Mouse (Mus musculus) liver, embryonic 13.5 days (tissue): ENCODE results near the gene Ccdc191. TPM values are rescaled to one million over a fixed set of nuclear protein-coding genes. Genes with fewer than 3 reads are reported as not detected.

Source experiments
- ATAC-seq: fragments of 200-750 bp; cut with Nextera tagmentation; 2 replicates; pipeline ENCODE4 v1.8.0; 2017; ENCODE audit warnings: low read depth, mild to moderate bottlenecking, moderate number of reproducible peaks, moderate library complexity
- DNase-seq: peaks from one replicate; pipeline ENCODE4 v3.0.0; 2022
- H3K27ac ChIP-seq: fragments of 300-500 bp; sonication (generic); 2 replicates; pipeline ENCODE4 v1.5.1; 2015; ENCODE audit warnings: moderate library complexity, mild to moderate bottlenecking, inconsistent platforms
- H3K27me3 ChIP-seq: fragments of 300-500 bp; sonication (generic); 2 replicates; pipeline ENCODE4 v1.6.1; 2015; ENCODE audit warnings: mild to moderate bottlenecking, inconsistent platforms
- H3K36me3 ChIP-seq: fragments of 300-500 bp; sonication (generic); 2 replicates; pipeline ENCODE4 v1.6.1; 2015; ENCODE audit warnings: mild to moderate bottlenecking, inconsistent platforms
- H3K4me1 ChIP-seq: fragments of 300-500 bp; sonication (generic); replicated peaks from 2 replicates; pipeline ENCODE4 v1.6.1; 2015; ENCODE audit warnings: inconsistent platforms
- H3K4me2 ChIP-seq: fragments of 300-500 bp; sonication (generic); 2 replicates; pipeline ENCODE4 v1.6.1; 2015; ENCODE audit warnings: inconsistent platforms, mild to moderate bottlenecking, moderate library complexity
- H3K4me3 ChIP-seq: fragments of 300-500 bp; sonication (generic); replicated peaks from 2 replicates; pipeline ENCODE4 v1.5.1; 2015; ENCODE audit warnings: mild to moderate bottlenecking, inconsistent platforms
- H3K9ac ChIP-seq: fragments of 300-500 bp; sonication (generic); 2 replicates; pipeline ENCODE4 v1.6.1; 2015; ENCODE audit warnings: mild to moderate bottlenecking, inconsistent platforms
- H3K9me3 ChIP-seq: fragments of 300-500 bp; sonication (generic); replicated peaks from 2 replicates; pipeline ENCODE4 v1.6.1; 2016; ENCODE audit warnings: inconsistent platforms
- WGBS: fragments of 180-500 bp; shearing (Covaris S2); methylation state at CpG from one replicate; pipeline ENCODE4 v1.1.7; 2015; ENCODE audit not compliant: insufficient replicate concordance; 5-methylcytosine and 5-hydroxymethylcytosine counted together
- microRNA-seq: library from miRNA; unstranded; fragments of <30 nt; microRNA quantifications from one replicate; pipeline ENCODE4, GENCODE M21; 2016
- polyA plus RNA-seq: library from polyadenylated mRNA; unstranded; fragments of >200 nt; fragmentation: Nextera tagmentation; extraction: Ambion mirVana; gene quantifications from 2 replicates; pipeline ENCODE4 v1.2.1, GENCODE M21; 2015

Ccdc191 gene
- polyA plus RNA-seq, 1 experiment from 2014 or later, result 5.5 TPM

DNA sequence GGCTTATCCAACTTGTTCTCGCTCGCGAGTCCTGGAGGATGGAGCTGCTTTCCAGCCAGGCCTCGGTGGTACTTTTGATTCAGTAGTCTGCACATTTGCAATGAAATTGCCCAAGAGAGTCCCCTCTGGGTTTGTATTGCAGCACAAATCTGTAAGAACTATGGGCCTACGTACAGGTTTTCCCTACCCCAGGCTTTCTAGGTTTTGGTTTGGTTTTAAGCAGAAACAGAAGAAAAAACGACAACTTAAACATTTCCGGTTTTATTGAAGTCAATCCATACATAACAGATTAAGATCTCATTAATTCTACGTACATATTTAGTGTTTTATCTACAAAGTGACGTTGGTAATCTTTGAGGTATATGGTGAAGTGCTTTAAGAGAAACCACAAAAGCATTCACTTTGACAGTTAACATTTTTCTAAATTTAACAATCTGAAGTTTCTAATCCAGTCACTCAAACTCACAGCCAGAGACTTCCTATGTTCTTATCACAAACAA lies 90.6 kb downstream of the Ccdc191 start:
- Histone ChIP-seq H3K9me3 (no peaks in the 10 kb centered on the region), H3K4me1 (peaks cover 12% of the 10 kb centered on the region), H3K27me3 (peaks cover 17% of the 10 kb centered on the region), H3K9ac (peak overlapping the region; percentile 66), H3K27ac (no peak overlapping the region), H3K4me3 (peak overlapping the region; percentile 69), H3K36me3 (no peaks in the 10 kb centered on the region), H3K4me2 (peak overlapping the region; percentile 96)
- ATAC-seq (no peak), DNase-seq (no peak)
- 13% methylated on average over 9 of the region's 9 CpGs for WGBS

DNA sequence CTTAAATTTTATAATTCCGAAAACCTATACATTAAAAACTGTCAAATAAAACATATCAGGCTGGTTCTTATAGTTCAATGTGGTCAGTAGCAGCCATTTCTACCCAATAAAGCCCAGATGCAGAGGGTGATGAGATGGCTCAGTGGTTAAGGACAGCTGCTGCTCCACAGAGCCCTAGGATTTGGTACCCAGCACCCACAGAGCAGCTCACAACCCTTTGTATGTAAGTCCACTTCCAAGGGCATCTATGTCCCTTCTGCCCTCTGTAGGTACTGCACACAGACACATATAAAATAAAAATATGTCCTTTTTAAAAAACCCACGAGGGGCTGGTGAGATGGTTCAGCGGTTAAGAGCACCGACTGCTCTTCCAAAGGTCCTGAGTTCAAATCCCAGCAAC lies 96.7 kb downstream of the Ccdc191 start:
- ATAC-seq, result no peak

DNA sequence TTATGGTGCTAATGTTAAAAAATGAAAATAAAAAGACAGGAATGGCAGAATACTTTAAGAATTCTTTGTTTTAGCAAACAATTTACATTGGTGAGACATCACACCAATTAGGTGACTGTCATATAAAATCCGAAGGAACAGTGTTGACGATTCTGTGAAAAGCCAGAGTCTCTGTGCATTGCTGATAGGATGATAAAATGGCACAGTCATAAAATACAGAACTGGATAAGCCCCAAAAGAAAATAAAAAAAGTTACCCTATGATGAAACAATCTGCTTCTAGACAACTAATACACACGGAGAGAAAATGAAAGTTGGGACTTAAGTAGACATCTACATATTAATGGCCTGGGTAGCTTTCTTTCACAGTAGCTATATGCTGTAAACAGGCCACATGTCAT lies 105.0 kb downstream of the Ccdc191 start:
- no peak overlapping the region for H3K4me2 ChIP-seq
- H3K4me3 ChIP-seq, result no peak overlapping the region
- H3K36me3 ChIP-seq, result no peaks in the 10 kb centered on the region
- WGBS, result 56% methylated on average over 3 of the region's 3 CpGs
- DNase-seq (no peak), ATAC-seq (no peak)
- H3K4me1 ChIP-seq, result no peaks in the 10 kb centered on the region
- H3K9me3 ChIP-seq, result no peaks in the 10 kb centered on the region
- H3K9ac ChIP-seq, result no peak overlapping the region
- no peaks in the 10 kb centered on the region for H3K27me3 ChIP-seq
- no peak overlapping the region for H3K27ac ChIP-seq

More for the DNA sequence above, 96.7 kb downstream of the Ccdc191 start:
- Histone ChIP-seq H3K9ac (no peak overlapping the region), H3K4me1 (no peaks in the 10 kb centered on the region), H3K27ac (no peak overlapping the region), H3K27me3 (no peaks in the 10 kb centered on the region), H3K36me3 (no peaks in the 10 kb centered on the region), H3K4me2 (no peak overlapping the region), H3K9me3 (no peaks in the 10 kb centered on the region), H3K4me3 (no peak overlapping the region)
- 73% methylated on average over 4 of the region's 4 CpGs for WGBS
- DNase-seq, result no peak

DNA sequence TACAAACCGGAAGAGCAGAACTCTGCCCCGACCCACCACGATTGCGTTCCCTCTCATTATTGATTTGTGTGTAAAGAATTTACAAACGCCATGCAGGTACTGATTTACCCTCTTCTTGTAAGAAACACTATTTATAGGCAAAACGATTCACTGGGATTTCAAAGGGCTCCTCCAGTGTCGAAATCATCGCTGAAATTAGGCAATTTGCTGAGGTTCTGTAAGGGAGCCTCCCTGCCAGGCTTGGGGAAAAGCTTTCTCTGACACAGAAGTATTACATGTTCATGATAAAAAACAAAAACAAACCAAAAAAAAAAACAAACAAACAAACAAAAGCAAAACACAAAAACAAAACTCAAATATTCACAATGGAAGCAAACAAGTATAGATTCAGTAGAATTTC lies 109.5 kb downstream of the Ccdc191 start:
- ATAC-seq, result no peak
- no peaks in the 10 kb centered on the region for H3K27me3 ChIP-seq
- no peak for DNase-seq
- no peaks in the 10 kb centered on the region for H3K9me3 ChIP-seq
- no peak overlapping the region for H3K9ac ChIP-seq
- WGBS, result 73% methylated on average over 8 of the region's 8 CpGs
- H3K4me3 ChIP-seq, result no peak overlapping the region
- H3K36me3 ChIP-seq, result no peaks in the 10 kb centered on the region
- H3K4me1 ChIP-seq, result no peaks in the 10 kb centered on the region
- no peak overlapping the region for H3K4me2 ChIP-seq
- no peak overlapping the region for H3K27ac ChIP-seq

DNA sequence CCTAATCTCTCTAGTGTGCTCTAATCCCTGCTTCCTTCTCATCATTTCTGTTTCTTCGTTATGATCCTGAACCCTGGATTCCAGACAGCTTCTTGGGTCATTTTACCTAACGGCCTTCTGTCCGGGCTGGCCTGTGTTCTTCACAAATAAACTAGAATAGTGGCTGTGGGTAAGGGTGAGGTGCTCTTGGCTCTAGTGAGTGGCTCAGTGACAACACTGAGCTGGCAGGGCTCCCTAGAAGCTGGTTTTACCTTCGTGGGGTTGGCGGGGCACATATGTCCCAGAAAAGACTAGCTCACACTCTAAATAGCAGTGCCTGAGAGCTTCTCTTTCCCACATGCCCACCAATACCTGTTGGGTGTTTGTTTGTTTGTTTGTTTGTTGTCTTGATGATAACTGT lies 109.9 kb downstream of the Ccdc191 start:
- no peak for ATAC-seq
- no peak for DNase-seq
- 61% methylated on average over 5 of the region's 5 CpGs for WGBS

DNA sequence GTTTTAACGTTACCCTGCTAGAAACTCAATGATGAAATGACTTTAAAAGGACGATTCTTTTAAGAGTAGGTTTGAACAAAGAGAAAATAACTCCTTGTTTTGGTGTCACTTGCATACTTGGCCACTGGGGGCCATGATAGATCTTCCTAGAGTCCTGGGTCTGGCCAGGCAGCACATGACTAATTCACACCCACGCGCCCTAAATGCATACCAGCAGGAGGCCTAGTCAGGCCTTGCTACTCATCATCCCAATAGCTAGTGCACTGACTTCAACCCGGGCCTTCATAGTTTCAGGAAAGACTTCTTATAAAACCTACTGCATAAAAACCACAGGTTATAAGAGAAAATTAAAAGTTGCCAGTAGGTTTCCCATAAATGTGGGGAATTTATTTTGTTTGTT lies 112.5 kb downstream of the Ccdc191 start:
- ATAC-seq, result 0 out of 2 replicates have a peak, but pooled peaks have one; percentile 54
- H3K9me3 ChIP-seq, result no peaks in the 10 kb centered on the region
- no peak overlapping the region for H3K9ac ChIP-seq
- no peaks in the 10 kb centered on the region for H3K4me1 ChIP-seq
- no peak overlapping the region for H3K4me2 ChIP-seq
- no peaks in the 10 kb centered on the region for H3K27me3 ChIP-seq
- no peaks in the 10 kb centered on the region for H3K36me3 ChIP-seq
- H3K4me3 ChIP-seq, result no peak overlapping the region
- 63% methylated on average over 5 of the region's 5 CpGs for WGBS
- H3K27ac ChIP-seq, result no peak overlapping the region
- no peak for DNase-seq

More for the DNA sequence above, 109.9 kb downstream of the Ccdc191 start:
- Histone ChIP-seq H3K4me2 (no peak overlapping the region), H3K9ac (no peak overlapping the region), H3K9me3 (no peaks in the 10 kb centered on the region), H3K4me1 (no peaks in the 10 kb centered on the region), H3K4me3 (no peak overlapping the region), H3K27ac (no peak overlapping the region), H3K27me3 (no peaks in the 10 kb centered on the region), H3K36me3 (no peaks in the 10 kb centered on the region)

DNA sequence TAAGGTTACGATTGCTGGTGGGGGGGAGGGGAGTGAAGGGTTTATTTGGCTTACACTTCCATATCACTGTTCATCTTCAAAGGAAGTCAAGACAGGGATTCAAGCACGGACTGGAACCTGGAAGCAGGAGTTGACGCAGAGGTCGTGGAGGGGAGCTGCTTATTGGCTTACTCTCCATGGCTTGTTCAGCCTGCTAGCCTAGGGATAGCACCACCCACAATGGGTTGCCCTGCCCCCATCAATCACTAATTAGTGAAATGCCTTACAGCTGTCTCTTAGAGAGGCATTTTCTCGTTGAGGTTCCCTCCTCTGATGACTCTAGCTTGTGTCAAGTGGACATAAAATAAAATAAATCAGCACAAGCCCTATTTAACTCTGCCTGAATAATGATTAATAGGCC lies 121.4 kb downstream of the Ccdc191 start:
- no peaks in the 10 kb centered on the region; the same call in 1 of the 2 replicates for H3K36me3 ChIP-seq
- DNase-seq (no peak), ATAC-seq (no peak)
- no peak overlapping the region for H3K9ac ChIP-seq
- H3K4me1 ChIP-seq, result no peaks in the 10 kb centered on the region
- no peak overlapping the region for H3K4me2 ChIP-seq
- no peak overlapping the region for H3K4me3 ChIP-seq
- 68% methylated on average over 5 of the region's 5 CpGs for WGBS
- H3K27me3 ChIP-seq, result no peaks in the 10 kb centered on the region
- no peak overlapping the region for H3K27ac ChIP-seq
- no peaks in the 10 kb centered on the region for H3K9me3 ChIP-seq

Small RNA genes within 50 kb of the gene (microRNA-seq; reads per million reads assigned to microRNA genes)
- not detected for gene Mir3470b

Other genes with a start within 250 kb of the Ccdc191 start
- not detected in 2 replicates for gene Tigit, start 225.7 kb upstream of the Ccdc191 start, polyA plus RNA-seq
- gene Drd3, start 135.8 kb upstream of the Ccdc191 start, polyA plus RNA-seq, result not detected in 2 replicates
- 9.1 and 10.8 TPM in 2 replicates for gene Qtrt2, start 37.0 kb downstream of the Ccdc191 start, polyA plus RNA-seq
- 0.25 and 0.27 TPM in 2 replicates for gene Zdhhc23, start 90.0 kb downstream of the Ccdc191 start, polyA plus RNA-seq
- gene Gramd1c, start 173.5 kb downstream of the Ccdc191 start, polyA plus RNA-seq, result 2.7 and 3.8 TPM in 2 replicates
- 24.1 and 30.0 TPM in 2 replicates for gene Atp6v1a, start 249.9 kb downstream of the Ccdc191 start, polyA plus RNA-seq